Mouse (Mus musculus) yolk sac, embryonic 10.5 days (tissue): Measurements from ENCODE around the gene Slc35e1.
A peak's percentile ranks its signal among the peaks of the same experiment; 100 is the strongest.

Experiments
- DNase-seq: peaks from one replicate; pipeline ENCODE4 v3.0.0-alpha.2; 2017; ENCODE audit warnings: low spot score

The Slc35e1 gene

GRCm38 (mm10) chr8:72491680-72492621, at the start of gene Slc35e1:
TSS of gene Slc35e1 (minus strand) at chr8:72492614.
- DNase-seq = peak; percentile 41

- no peak for DNase-seq
Measured at GRCm38 (mm10) chr8:72539234-72539633, 46.8 kb upstream of the Slc35e1 start.

DNA sequence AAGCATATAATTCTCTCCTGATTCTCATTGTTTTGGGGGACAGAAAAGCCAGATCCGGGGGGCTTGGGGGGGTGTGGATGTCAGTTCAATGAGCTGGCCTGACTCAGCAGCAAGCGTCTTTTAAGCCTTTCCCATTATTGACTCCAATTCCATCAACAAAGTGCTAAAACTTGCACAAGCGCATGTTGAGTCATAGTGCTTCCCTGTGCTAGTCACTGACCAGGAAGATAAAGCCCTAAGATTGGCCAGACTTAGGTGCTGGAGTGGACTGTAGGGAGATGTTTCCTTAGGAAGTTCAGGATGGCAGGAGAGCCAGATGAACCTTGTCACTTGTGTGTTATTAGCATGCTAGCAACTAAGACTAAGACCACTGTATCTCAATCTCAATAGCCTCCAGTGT, 42.5 kb upstream of the Slc35e1 start:
- DNase-seq = no peak

DNA sequence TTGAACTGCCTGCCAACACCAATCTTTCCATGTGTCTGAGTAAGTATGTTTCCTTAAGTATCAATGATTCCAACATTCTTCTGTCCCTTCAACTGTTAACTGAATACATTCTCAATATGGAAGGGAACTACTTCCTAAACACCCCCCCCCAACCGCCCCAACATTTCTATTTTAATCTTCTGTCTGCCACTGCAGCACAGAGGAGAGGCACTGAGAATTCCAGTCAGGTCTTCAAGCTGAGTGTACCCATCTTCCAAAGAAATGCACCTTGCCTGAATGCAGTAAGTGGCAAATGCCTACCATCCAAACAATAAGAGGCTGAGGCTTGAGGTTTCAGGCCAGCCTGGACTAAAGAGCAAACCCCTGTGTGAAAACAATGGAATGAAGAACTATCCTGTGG, 39.7 kb upstream of the Slc35e1 start:
- DNase-seq = no peak

- no peak for DNase-seq
Measured at GRCm38 (mm10) chr8:72521888-72522287, 29.5 kb upstream of the Slc35e1 start.

DNA sequence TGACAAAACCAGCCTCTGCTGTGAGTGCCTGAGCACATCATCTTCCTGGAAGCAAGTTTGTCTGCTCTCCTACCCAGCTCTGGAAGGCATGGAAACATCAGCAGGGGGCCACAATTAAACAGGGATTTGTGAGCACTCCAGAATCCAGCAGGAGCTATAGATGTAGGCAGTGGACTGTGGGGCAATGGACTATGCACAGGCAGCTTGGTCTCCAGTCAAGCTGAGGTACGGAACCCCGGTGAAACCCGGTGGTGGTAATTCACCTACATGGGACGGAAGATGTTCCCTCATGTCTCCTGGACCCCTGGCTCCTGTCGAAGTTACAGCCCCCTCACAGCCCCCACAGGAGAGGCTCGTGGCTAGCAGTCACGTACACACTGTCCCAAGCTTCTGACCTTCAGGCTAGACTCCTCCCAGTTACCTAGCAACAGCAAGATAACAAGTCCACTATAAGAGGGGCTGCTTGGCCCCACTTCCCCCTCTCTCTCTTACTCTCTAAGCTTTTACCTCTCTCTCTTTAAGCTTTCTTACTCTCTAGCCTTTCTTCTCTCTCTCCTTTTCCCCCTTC, 25.1 kb upstream of the Slc35e1 start:
- DNase-seq = no peak

- DNase-seq = no peak
Measured at GRCm38 (mm10) chr8:72513158-72513557, 20.7 kb upstream of the Slc35e1 start.

DNA sequence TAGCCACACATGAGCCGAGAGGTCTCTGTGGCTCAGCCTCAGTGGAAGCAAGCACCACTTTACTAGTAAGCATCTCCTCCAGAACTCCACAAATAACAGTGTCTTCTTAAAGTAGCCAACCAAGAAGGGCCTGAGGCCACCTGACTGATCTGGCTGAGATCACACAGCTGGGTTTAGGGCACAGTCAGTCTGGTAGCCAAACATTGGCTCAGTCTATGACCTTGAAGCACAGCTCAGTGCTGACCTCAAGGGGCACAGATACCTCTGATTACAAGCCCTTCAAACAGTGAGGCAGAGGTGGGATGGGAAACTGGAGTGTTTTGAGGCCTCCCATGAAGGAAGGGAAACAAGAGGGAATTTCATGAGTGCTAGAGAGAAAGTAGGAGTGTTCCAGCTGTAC, 20.2 kb upstream of the Slc35e1 start:
- no peak for DNase-seq

- DNase-seq = no peak
Measured at GRCm38 (mm10) chr8:72507505-72507904, 15.1 kb upstream of the Slc35e1 start.

GRCm38 (mm10) chr8:72504637-72505314, 12.4 kb upstream of the Slc35e1 start:
- DNase-seq = no peak

DNA sequence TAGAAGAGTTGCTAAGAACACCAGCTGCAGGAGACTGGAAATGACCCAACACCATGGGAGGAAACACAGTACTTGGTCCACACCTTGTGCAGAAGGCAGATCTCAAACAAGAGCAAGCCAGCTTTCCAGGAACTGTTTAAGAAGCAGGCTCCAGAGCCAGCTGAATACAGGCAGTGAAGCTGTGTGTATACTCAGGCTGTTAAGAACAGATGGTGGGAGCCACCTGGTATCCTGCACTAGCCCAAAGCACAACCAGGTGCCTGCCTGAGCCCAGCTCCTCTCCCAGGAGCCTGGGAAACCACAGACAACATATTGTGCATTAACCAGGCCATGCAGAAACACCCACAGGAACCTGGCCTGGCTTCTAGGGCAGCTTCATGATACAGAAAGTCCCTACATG, 11.7 kb upstream of the Slc35e1 start:
- no peak for DNase-seq

GRCm38 (mm10) chr8:72500521-72500931, 8.1 kb upstream of the Slc35e1 start:
- no peak for DNase-seq

- no peak for DNase-seq
Measured at GRCm38 (mm10) chr8:72499521-72500284, 7.3 kb upstream of the Slc35e1 start.

DNA sequence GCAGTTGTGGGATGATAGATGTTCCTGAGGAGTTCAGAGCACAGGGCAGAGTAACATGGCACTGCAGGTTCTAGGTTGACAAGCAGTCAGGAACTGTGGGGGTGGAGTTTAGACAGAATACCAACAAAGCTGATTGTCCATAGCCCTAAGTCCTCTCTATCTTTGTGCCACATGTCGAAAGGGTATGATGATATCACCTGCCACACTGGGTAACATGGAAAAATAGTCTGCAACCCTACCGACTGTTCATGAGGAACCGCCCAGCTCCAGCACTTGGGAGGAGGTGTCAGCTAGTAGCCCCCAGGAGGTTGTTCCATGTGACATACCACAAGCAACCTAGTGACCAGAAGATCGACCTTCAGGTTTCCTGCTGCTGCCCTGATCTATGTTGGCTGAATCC, 6.1 kb upstream of the Slc35e1 start:
- no peak for DNase-seq

DNA sequence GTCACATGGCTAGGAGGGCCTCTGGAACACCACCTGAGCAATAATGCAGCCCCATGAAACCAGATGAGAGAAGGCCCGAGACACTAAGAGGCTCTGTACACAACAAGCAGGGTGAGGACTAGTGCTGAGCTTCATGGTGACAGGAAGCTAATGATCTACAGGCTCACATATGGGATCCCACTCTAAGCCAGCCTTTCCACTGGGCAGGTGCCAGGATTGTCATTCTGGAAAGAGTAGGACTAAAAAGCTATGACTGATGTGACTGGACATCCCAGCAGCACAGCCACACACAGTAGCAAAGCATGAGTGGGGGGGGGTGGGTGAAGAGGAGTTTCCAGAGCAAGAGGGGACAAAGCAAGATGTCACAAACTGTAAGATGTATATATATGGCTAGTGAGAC, 5.5 kb upstream of the Slc35e1 start:
- no peak for DNase-seq

DNA sequence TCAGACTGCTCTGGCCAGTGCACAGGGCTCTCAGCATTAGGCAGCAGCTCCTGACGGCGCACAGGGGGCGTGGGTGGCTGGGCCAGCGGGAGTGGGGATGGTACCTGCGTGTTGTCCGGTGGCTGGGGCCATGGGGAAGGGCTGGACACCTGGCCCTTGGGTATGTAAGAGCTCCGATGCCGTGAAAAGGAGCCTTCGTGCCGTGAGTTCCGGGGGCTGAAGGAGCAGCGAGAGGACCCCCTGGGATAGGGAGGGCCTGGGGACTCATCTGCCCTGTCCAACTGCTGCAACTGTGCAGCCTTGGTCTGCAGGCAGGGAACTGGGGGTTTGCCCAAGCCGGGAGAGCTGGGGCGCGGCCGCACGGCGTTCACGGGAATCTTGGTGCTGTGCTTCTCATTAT, 3.8 kb upstream of the Slc35e1 start:
- no peak for DNase-seq

DNA sequence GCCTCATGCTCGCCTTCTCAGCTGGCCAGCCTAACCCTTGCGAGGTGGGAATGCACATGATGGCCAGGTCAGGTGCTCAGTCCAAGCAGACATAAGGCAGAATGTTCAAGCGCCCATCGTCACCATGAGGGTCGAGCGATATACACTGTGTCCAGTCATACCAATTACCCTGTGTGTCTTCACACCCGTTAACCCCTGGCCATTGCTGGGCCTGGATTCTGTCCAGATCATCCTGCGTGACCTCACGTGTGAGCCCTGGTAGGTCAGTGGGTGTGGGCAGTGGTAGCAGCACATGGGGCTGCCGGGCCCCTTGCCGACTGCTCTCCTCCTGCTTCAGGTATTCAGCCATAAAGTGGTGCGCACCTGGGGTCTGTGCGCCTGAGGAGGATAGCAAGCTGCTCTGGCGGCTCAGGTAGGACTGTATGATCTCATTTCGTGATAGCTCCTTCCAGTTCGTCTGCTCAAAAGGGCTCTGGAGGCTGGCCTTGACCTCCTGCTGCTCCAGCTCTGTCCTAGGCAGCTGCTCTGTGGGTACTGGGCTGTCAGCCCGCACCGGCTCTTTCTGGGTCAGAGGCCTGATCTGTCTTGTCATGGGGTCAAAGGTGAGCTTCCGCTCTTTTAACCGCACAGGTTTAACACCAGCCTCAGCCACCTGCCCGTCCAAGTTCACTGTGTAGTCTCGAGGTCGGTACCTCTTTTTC, 3.1 kb upstream of the Slc35e1 start:
- DNase-seq = peak; percentile 49

DNA sequence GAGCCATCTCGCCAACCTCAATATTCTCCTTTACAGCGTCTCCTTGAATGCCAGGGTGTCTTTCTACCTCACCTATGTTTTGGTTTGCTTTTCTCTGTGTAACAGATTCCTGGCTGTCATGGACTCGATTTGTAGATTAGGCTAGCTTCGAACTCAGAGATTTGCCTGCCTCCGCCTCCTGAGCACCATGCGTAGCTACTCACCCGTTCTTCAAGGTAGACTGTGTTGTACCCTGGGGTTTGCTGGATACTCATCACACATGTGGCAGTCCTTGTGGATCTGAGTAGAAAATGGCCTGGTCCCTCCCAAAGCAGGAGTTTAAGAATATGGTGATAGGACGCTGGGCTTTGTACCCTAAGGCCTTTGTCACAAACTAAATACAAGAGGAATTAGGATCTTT, 967 bp upstream of the Slc35e1 start:
- DNase-seq = no peak

DNA sequence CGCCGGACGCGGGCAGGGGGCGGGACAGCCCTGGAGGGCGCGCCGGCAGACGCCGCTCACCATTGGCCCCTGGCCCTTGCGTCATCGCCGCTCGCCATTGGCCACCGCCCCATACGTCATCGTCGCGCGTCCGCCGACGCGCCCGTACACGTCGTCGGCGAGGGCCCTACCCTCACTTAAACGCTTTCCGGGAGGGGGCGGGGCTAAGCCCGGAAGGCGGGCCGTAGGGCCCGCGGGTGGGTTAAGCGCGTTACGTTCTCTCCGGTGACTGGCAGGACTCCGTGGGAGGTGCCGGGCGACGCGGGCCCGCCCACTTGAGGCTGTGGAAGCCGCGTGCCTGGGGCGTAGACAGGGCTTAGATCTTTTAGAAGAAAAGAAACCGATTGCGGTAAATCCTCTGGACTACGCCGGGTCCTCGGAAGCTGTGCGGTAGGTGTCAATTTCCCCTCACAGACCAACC, 238 bp upstream of the Slc35e1 start:
- DNase-seq = peak; percentile 99

- no peak for DNase-seq
Measured at GRCm38 (mm10) chr8:72491017-72491416, 1.4 kb downstream of the Slc35e1 start.

DNA sequence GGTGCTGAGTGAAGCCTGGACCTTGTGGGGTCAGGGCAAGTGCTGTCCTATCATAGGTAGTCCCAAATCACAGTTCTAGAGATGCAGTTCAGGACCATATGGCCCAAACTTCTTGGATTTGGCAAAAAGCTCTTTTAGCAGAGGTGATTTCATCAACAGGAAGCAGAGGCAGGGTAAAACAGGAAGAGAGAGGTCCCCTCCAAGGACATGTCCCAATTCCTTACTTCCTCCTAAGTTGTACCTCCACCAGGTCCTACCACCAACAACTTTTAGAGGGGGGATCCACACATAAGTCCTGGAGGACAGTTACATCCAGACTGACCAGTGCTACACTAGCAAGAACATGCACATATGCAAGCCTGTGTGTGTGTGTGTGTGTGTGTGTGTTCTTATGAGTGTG, 5.4 kb downstream of the Slc35e1 start:
- DNase-seq = no peak
